Mouse (Mus musculus) retina, embryonic 14.5 days (tissue): ENCODE measurements around the gene Padi4.

Source experiments
- DNase-seq: peaks from one replicate; pipeline ENCODE4 v3.0.0-alpha.2; 2015; ENCODE audit warnings: low spot score

Padi4 gene

GRCm38 (mm10) chr4:140702611-140703327, 71.3 kb downstream of the Padi4 start:
- DNase-seq: peak; percentile 87

GRCm38 (mm10) chr4:140701716-140702561, 72.1 kb downstream of the Padi4 start:
- DNase-seq: peak; percentile 59

- DNase-seq: peak; percentile 84
These were observed 72.9 kb downstream of the Padi4 start for GRCm38 (mm10) chr4:140701049-140701715.

- DNase-seq: no peak
These were observed 73.6 kb downstream of the Padi4 start, which contains the start of gene Rcc2 for GRCm38 (mm10) chr4:140700269-140701018. Rcc2 (plus strand) TSS chr4:140700541.

- peak; percentile 51 for DNase-seq
These were observed 74.5 kb downstream of the Padi4 start for GRCm38 (mm10) chr4:140699441-140700127.
